Mouse (Mus musculus) megakaryocyte, embryonic 14.5 days (primary cell): Measurements from ENCODE around the gene Magi2.

Experiments
- FLI1 ChIP-seq: IDR thresholded peaks from 2 replicates; pipeline ENCODE4 v1.6.1; 2012; ENCODE audit warnings: low read length, inconsistent platforms, mixed read lengths
- GATA1 ChIP-seq: IDR thresholded peaks from 3 replicates; pipeline ENCODE4 v1.6.1; 2012; ENCODE audit warnings: mixed read lengths, low read length, inconsistent platforms, borderline replicate concordance

- TF ChIP-seq GATA1, result no peak
- TF ChIP-seq FLI1, result no peak
Measured at GRCm38 (mm10) chr5:20568421-20568820, 1341.6 kb downstream of the Magi2 start.
